In genomic region chr5:18006157-18006556, GRCm38 (mm10) we compare ENCODE assay signal across 12 mouse cellular contexts. TPM values are rescaled to one million over a fixed set of nuclear protein-coding genes. Genes with fewer than 3 reads are reported as not detected.
DNase-seq lines count a peak whose midpoint lies in the region; ATAC-seq and TF ChIP-seq lines count a peak whose summit lies in the region.
"Had no signal": no experiment of that assay in that cellular context is flagged by ENCODE, and none has a peak within 500 bp of the region (broad histone marks: within the 10 kb centered on the region; RNA-seq: fewer than 3 reads in every experiment).

No protein-coding gene starts in this region.

- intact Hi-C loops in heart, postnatal 10 days (cut with DNase I): loop anchor here (10.0 kb wide), 1 partner anchor 191 kb away; no protein-coding TSS in a partner anchor

- no peaks in the 10 kb centered on the region for H3K36me3 ChIP-seq in midbrain, postnatal 0 days (ENCODE audit: insufficient read depth, low read length)
- no peaks in the 10 kb centered on the region for H3K36me3 ChIP-seq in midbrain, embryonic 11.5 days (ENCODE audit: control insufficient read depth, insufficient read depth, low read length)

- no peak overlapping the region for H3K4me2 ChIP-seq in midbrain, postnatal 0 days (ENCODE audit: low read depth, low read length, poor library complexity, severe bottlenecking)
- no peak overlapping the region for H3K4me2 ChIP-seq in midbrain, embryonic 11.5 days

- TF ChIP-seq CTCF in midbrain, postnatal 0 days (IDR thresholded peaks at IDR 0.05): no peak

- peak; percentile 34 to 48 for DNase-seq in cerebellum, postnatal 10 days
- no peak for DNase-seq in cerebellum, postnatal 25 days
- DNase-seq in midbrain, postnatal 0 days (ENCODE audit: low spot score): peak; percentile 37
- no peak for DNase-seq in midbrain, embryonic 11.5 days (ENCODE audit: low spot score, missing footprints)
- DNase-seq in heart, postnatal 10 days: peak; percentile 71 to 78
- DNase-seq in layer of hippocampus, adult 11-12 months (ENCODE audit: low spot score): no peak
- no peak for DNase-seq in urinary bladder, adult 2 months (ENCODE audit: low spot score)

- no peaks in the 10 kb centered on the region for H3K27me3 ChIP-seq in midbrain, postnatal 0 days (ENCODE audit: insufficient read depth, low read length)
- no peaks in the 10 kb centered on the region for H3K27me3 ChIP-seq in midbrain, embryonic 11.5 days (ENCODE audit: control insufficient read depth, insufficient read depth, low read length)

- no peak overlapping the region for H3K9ac ChIP-seq in midbrain, postnatal 0 days (replicated peaks; ENCODE audit: low read length, poor library complexity, severe bottlenecking)
- H3K9ac ChIP-seq in midbrain, embryonic 11.5 days (ENCODE audit: low read length): no peak overlapping the region
- H3K9ac ChIP-seq: liver, embryonic 14.5 days had no signal

- no peaks in the 10 kb centered on the region for H3K4me1 ChIP-seq in midbrain, postnatal 0 days (ENCODE audit: insufficient read depth, low read length)
- H3K4me1 ChIP-seq in midbrain, embryonic 11.5 days (ENCODE audit: control insufficient read depth, insufficient read depth, low read length): no peaks in the 10 kb centered on the region

- no peak for ATAC-seq in midbrain, postnatal 0 days (ENCODE audit: low FRiP score)
- ATAC-seq in midbrain, embryonic 11.5 days (ENCODE audit: low FRiP score): no peak
- 0 out of 2 replicates have a peak, but pooled peaks have one; percentile 20 for ATAC-seq in megakaryocyte-erythroid progenitor cell, adult 5-6 weeks (replicated peaks; ENCODE audit: low FRiP score, low TSS enrichment, poor library complexity, severe bottlenecking)

- no peak overlapping the region for H3K27ac ChIP-seq in midbrain, postnatal 0 days (ENCODE audit: low read depth, low read length)
- H3K27ac ChIP-seq in midbrain, embryonic 11.5 days (ENCODE audit: low read depth, low read length): no peak overlapping the region
- H3K27ac ChIP-seq: left cerebral cortex, adult 2 months; liver, embryonic 14.5 days had no signal

- 91% methylated on average over 2 of the region's 2 CpGs for WGBS in midbrain, postnatal 0 days
- 89% methylated on average over 2 of the region's 2 CpGs for WGBS in midbrain, embryonic 11.5 days

- H3K9me3 ChIP-seq in midbrain, postnatal 0 days (ENCODE audit: low read length): no peaks in the 10 kb centered on the region
- H3K9me3 ChIP-seq in midbrain, embryonic 11.5 days (ENCODE audit: control insufficient read depth, low read length): no peaks in the 10 kb centered on the region

- H3K4me3 ChIP-seq in midbrain, postnatal 0 days (ENCODE audit: low read depth, low read length): no peak overlapping the region
- no peak overlapping the region for H3K4me3 ChIP-seq in midbrain, embryonic 11.5 days (ENCODE audit: low read depth, low read length)
- H3K4me3 ChIP-seq: left cerebral cortex, adult 2 months had no signal

RNA-seq across cellular contexts. Expression of gene Gnat3, which starts 43.8 kb away (rescaled TPM):
- total RNA-seq in midbrain, postnatal 0 days (2014; rRNA removed): not detected in 2 replicates
- polyA plus RNA-seq in midbrain, postnatal 0 days (2015; fragmentation: Nextera tagmentation; extraction: Ambion mirVana): not detected in 2 replicates
- polyA plus RNA-seq in midbrain, embryonic 11.5 days (2014; fragmentation: Nextera tagmentation; extraction: Ambion mirVana): 0.34 and 0.45 TPM in 2 replicates
- under 1 TPM; 0.19 to 0.20 TPM for total RNA-seq in heart, postnatal 10 days (2021)
- total RNA-seq in megakaryocyte-erythroid progenitor cell, adult 5-6 weeks (2014; fragmentation: Nextera tagmentation): not detected in 2 replicates
- not detected in 2 replicates for total RNA-seq in megakaryocyte-erythroid progenitor cell, adult 5-6 weeks (2017)
- not detected in 2 replicates for polyA plus RNA-seq in urinary bladder, adult 2 months (2012; rRNA removed)
- total RNA-seq: left cerebral cortex, adult 2 months had no signal
- polyA plus RNA-seq: brain, embryonic 14.5 days; C2C12; liver, embryonic 14.5 days had no signal

Comparison
In these comparisons a context has a peak if more than half of its experiments do, and no peak if none do; other contexts are left out.
1. DNase-seq: peak in cerebellum, postnatal 10 days (2 of 2), midbrain, postnatal 0 days (single experiment) and heart, postnatal 10 days (2 of 2); none in cerebellum, postnatal 25 days (0 of 2), midbrain, embryonic 11.5 days (single experiment), layer of hippocampus, adult 11-12 months (single experiment) and urinary bladder, adult 2 months (single experiment).